Mouse (Mus musculus): ENCODE measurements around the gene Gm20388. TPM values are rescaled to one million over a fixed set of nuclear protein-coding genes. Genes with fewer than 3 reads are reported as not detected.
"Not testable (repeated sequence)": the region's sequence is repeated elsewhere in the genome, so short reads cannot be mapped to it uniquely, and the experiment has no call there.

Gene Gm20388
- polyA plus RNA-seq, 1 experiment from 2014 or later = 47.1 TPM

DNA sequence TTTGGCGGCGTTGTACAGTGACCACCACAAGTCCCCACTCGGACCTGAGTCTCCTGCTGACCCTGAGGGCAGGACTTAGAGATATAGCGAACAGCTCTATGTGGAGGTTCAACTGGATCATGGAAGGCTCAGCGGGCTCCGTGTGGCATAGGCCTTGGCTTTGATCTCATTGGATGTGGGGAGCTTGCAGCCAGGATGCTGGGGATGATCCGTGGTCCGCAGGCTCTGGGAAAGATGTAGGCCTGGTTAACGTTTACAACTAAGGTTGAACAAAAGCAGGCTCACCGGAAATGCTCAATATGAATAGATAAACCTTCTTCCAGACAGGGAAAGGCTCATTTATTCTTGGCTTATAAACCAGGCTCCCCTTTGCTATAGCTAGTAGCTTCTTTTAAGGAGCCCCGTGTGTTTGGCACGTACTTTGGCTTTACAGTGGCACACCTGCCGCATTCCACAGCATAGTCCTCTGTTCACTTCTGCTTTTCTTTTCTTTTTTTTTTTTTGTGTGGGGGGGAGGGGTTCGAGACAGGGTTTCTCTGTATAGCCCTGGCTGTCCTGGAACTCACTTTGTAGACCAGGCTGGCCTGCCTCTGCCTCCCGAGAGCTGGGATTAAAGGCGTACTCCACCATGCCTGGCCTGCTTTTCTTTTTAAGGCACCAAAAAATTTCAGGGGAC, 1218.8 kb downstream of the Gm20388 start:
- Histone ChIP-seq H3K4me3 (ENCODE audit: inconsistent target) (no peak overlapping the region), H3K79me2 (ENCODE audit: inconsistent target) (no peaks in the 10 kb centered on the region), H3K27ac (no peak overlapping the region), H3K36me3 (ENCODE audit: inconsistent target) (no peaks in the 10 kb centered on the region)
- WGBS (ENCODE audit: missing documents) = 28% methylated on average over 15 of the region's 16 CpGs

DNA sequence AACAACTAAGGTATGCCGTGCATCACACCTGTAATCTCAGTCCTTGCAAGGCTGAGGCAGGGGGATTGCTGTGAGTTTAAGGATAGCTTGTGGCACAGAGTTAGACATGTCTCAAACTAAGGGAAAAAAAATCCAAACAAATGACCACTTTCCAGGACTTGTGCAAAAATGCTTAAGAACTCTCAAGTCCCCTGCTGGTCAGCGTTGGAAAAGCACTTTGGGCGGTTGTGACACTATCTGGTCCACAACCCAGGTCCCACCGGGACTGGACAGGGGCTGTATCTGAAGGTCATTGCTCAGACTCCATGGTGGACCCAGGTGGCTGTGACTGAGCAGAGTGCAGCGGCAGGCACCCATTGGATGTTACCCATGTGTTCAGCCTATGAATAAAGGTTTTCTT, 1219.9 kb downstream of the Gm20388 start:
- H3K27ac ChIP-seq = no peak overlapping the region
- H3K36me3 ChIP-seq (ENCODE audit: inconsistent target) = no peaks in the 10 kb centered on the region
- no peaks in the 10 kb centered on the region for H3K79me2 ChIP-seq (ENCODE audit: inconsistent target)
- 55% methylated on average over 5 of the region's 5 CpGs for WGBS (ENCODE audit: missing documents)
- H3K4me3 ChIP-seq (ENCODE audit: inconsistent target) = no peak overlapping the region

DNA sequence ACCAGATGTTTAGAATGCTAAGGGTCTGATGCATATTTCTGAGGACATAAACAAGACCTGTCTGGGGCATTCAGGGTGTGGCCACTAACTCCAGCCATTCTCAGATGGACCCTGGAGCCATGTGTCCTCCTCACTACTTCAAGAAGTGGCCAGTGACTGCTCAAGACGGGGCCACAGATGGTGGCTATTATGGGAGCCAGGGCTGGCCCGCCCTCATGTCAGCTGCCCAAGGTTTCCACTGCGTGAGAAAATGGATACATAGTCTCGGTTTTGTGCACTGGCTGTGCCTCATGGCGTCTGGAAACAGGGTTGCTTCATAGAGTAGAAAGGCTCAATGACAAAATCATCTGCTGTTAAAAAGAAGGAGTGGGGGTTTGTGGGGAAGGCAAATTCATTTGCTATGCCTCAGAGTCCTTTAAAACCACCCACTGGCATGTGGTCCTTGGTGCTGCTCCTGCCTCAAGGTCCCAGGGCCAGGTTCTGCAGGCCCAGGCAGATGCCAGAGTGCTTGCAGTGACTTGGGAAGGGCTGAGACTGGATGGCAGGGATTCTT, 1222.4 kb downstream of the Gm20388 start:
- no peak overlapping the region for H3K4me3 ChIP-seq (ENCODE audit: inconsistent target)
- H3K27ac ChIP-seq = no peak overlapping the region
- no peaks in the 10 kb centered on the region for H3K36me3 ChIP-seq (ENCODE audit: inconsistent target)
- WGBS (ENCODE audit: missing documents) = 92% methylated on average over 5 of the region's 5 CpGs
- no peaks in the 10 kb centered on the region for H3K79me2 ChIP-seq (ENCODE audit: inconsistent target)

DNA sequence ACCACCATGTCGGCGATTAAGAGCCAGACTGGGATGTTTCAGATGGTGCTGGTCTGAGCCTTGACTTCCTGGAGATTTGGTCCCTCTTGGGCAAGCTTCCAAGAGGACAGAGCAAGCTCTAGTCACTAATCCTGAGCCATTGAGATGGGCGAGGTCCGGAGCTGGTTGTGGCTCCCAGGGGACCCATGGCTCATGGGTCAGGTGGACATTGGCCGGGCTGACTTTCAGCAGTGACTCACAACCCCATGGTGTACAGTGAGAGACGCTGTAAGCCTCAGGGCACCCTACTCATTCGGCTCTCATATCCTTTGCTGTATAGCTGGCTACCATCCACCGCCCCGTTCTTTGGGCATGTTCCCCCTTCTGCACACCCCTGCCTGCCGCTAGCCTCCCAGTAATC, 1223.5 kb downstream of the Gm20388 start:
- H3K79me2 ChIP-seq (ENCODE audit: inconsistent target) = no peaks in the 10 kb centered on the region
- H3K27ac ChIP-seq = no peak overlapping the region
- WGBS (ENCODE audit: missing documents) = 95% methylated on average over 10 of the region's 10 CpGs
- no peaks in the 10 kb centered on the region for H3K36me3 ChIP-seq (ENCODE audit: inconsistent target)
- H3K4me3 ChIP-seq (ENCODE audit: inconsistent target) = no peak overlapping the region

DNA sequence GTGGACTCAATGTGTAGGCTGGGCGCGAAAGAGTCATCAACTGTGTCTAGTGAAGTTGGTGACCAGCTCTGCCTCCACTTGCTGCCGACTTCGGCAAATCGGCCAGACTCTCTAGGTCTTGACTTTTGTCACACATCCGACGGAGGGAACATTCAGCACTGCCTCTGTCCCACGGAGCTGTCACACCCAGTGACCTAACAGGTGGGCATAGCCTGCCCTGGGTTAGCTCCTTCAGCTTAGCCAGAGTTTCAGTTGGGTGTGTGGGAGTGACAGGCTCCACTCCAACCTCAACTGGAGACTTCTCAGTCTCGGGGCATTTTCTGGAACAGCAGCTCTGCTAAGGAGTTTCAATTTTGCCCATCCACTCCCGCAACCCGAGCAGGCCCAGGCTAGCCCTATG, 1223.9 kb downstream of the Gm20388 start:
- WGBS (ENCODE audit: missing documents) = 88% methylated on average over 11 of the region's 11 CpGs
- H3K36me3 ChIP-seq (ENCODE audit: inconsistent target) = no peaks in the 10 kb centered on the region
- H3K79me2 ChIP-seq (ENCODE audit: inconsistent target) = no peaks in the 10 kb centered on the region
- no peak overlapping the region for H3K4me3 ChIP-seq (ENCODE audit: inconsistent target)
- H3K27ac ChIP-seq = no peak overlapping the region

DNA sequence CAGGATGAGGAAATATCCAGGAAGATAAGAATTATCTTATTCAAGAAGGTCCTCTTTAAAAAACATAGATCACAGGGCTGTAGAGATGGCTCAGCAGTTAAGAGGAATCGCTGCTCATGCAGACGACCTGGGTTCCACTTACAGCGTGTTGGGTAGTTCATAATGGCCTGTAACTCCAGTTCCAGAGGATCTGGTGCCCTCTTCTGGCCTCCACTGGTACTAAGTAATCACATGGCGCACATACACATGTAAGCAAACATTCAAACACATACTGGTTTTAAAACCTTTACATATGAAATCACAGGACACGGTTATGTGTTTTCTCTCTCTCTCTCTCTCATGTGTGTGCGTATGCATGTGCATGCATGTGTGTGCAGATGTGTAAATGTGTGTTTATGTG, 1226.2 kb downstream of the Gm20388 start:
- no peaks in the 10 kb centered on the region for H3K79me2 ChIP-seq (ENCODE audit: inconsistent target)
- WGBS (ENCODE audit: missing documents) = 86% methylated on average over 6 of the region's 6 CpGs
- H3K36me3 ChIP-seq (ENCODE audit: inconsistent target) = no peaks in the 10 kb centered on the region
- no peak overlapping the region for H3K4me3 ChIP-seq (ENCODE audit: inconsistent target)
- H3K27ac ChIP-seq = no peak overlapping the region

DNA sequence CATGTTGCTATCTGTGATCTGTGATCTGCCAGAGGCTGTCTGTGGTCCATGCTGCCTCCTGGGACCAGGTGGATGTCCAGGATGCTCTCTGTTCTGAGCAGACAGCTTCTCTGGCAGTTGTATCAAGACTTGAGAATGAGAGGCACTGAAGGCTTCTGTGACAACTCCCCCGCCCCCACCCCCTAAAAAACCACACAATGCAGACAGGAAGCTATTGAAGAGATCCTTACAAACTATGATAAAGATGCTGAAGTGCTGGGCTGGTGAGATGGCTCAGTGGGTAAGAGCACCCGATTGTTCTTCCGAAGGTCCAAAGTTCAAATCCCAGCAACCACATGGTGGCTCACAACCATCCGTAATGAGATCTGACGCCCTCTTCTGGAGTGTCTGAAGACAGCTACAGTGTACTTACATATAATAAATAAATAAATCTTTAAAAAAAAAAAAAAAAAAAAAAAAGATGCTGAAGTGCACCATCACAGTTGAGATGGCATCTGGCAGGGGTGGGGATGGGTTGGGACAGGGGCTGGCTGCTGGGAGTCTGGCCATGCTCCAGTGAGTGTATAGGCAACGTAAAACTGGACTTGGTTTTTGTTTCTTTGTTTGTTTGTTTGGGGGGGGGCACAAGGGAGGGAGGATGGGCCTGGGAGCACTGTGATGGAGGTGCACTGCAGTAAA, 1235.0 kb downstream of the Gm20388 start:
- H3K36me3 ChIP-seq (ENCODE audit: inconsistent target); H3K27ac ChIP-seq; H3K4me3 ChIP-seq (ENCODE audit: inconsistent target); H3K79me2 ChIP-seq (ENCODE audit: inconsistent target): not testable (repeated sequence)
- WGBS (ENCODE audit: missing documents) = 47% methylated on average over 2 of the region's 6 CpGs

DNA sequence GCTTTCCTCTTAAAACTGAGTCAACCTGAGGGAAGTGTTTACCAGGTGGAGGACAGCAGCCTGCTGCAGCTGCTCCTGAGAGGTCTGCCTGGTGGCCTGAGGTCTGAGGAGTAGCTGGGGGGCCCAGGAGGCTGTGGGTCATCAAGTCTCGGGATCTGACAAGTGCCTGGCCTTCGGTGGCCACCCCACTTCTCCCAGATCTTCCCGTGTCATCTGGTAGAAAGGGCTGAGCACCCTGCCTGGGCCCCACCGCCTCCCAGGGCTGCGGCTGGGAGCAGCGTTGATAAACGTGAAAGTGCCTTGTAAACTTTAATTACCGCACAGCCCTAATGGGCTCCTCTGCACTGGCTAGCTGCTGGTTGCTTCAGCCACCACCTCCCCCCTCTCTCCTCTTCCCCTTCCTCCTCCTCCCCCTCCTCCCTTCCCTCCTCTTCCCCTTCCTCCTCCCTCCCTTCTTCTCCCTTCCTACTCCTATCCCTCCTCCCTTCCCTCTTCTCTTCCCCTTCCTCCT, 1238.0 kb downstream of the Gm20388 start:
- H3K4me3 ChIP-seq (ENCODE audit: inconsistent target) = no peak overlapping the region
- WGBS (ENCODE audit: missing documents) = 38% methylated on average over 8 of the region's 8 CpGs
- H3K27ac ChIP-seq = no peak overlapping the region
- H3K79me2 ChIP-seq (ENCODE audit: inconsistent target) = no peaks in the 10 kb centered on the region
- H3K36me3 ChIP-seq (ENCODE audit: inconsistent target) = no peaks in the 10 kb centered on the region

DNA sequence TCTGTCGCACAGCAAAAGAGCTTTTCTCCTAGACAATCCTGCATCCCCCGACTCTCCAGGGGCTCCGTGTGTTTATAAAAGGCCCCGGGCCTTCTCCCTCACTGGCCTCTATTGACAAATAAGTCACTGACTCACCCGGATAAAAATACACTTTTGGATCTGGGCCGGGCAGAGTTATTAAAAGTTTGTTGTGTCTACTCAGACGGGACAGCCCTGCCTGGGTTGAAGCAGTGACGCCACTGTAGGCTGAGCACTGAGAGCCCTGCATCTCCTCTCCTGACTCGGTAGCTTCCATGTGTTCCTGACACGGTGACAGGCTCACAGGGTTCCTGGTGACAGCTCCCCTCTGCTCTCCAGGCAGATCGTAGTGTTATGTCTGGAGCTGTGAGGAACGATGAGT, 1241.8 kb downstream of the Gm20388 start:
- H3K36me3 ChIP-seq (ENCODE audit: inconsistent target) = no peaks in the 10 kb centered on the region
- H3K4me3 ChIP-seq (ENCODE audit: inconsistent target) = no peak overlapping the region

DNA sequence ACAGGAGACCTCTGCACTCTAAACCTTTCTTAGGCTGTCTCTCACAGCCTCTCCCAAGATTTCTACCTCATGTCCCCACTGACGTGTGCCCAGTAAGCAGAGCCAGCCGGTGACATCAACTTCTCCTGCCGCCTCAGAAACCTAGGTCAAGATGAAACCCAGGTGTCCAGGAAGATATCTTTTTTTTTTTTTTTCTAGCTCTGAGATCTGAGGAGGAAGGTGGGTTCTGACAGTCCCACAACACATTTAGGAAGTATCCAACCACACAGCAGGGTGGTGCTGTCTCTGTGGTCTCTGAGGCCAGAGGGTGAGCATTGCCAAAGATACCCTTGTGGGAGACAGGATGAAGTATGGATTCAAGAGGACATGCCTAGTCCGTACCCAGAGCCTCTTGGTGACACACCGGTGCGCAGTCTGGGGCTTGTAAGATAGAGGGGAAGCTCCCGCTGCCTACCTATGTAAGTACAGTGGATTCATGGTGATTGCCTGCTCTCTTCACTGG, 1246.4 kb downstream of the Gm20388 start:
- H3K36me3 ChIP-seq (ENCODE audit: inconsistent target) = no peaks in the 10 kb centered on the region
- WGBS (ENCODE audit: missing documents) = 40% methylated on average over 7 of the region's 7 CpGs
- no peak overlapping the region for H3K27ac ChIP-seq
- no peaks in the 10 kb centered on the region for H3K79me2 ChIP-seq (ENCODE audit: inconsistent target)
- H3K4me3 ChIP-seq (ENCODE audit: inconsistent target) = no peak overlapping the region

More for the DNA sequence above, 1241.8 kb downstream of the Gm20388 start:
- Histone ChIP-seq H3K79me2 (ENCODE audit: inconsistent target) (no peaks in the 10 kb centered on the region), H3K27ac (no peak overlapping the region)
- WGBS (ENCODE audit: missing documents) = 80% methylated on average over 12 of the region's 12 CpGs

DNA sequence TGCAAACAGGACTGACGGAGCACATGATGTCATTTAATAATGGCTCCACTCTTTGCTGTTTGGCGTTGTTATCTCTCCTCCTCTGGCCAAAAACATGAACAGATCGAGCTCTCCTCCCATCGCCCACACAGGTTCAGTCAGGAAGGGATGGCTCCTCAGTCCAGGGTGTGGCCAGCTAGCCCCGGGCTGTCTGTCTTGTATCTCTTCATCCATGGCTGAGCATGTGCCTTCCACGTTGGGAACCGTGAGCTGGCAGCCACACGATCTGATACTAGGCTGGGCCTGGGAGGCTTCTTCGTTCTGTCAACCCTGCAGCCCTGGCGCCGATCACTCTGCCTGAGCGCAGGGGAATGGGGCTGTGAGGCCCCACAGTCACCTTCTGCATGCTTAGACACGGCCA, 1248.2 kb downstream of the Gm20388 start:
- no peak overlapping the region for H3K4me3 ChIP-seq (ENCODE audit: inconsistent target)
- 85% methylated on average over 13 of the region's 13 CpGs for WGBS (ENCODE audit: missing documents)
- H3K79me2 ChIP-seq (ENCODE audit: inconsistent target) = no peaks in the 10 kb centered on the region
- no peaks in the 10 kb centered on the region for H3K36me3 ChIP-seq (ENCODE audit: inconsistent target)
- H3K27ac ChIP-seq = no peak overlapping the region

DNA sequence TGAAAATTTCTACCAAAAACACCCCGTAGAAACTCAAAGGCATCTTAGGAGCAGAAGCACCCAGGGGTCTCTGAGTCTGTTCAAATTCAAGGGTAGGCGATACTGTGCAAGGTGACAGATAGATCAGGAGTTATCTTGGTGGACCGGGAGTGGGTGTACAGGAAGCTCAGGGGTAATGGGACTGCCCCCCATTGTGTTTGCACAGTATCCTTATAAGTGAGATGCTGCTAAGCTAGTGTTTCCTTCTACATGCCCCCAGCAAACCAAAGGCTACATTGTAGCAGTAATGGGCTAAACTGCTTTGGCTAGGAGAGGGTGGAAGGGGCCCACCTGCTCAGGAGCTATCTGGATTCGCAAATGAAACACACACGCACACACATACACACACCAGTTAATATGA, 1250.8 kb downstream of the Gm20388 start:
- no peak overlapping the region for H3K4me3 ChIP-seq (ENCODE audit: inconsistent target)
- no peaks in the 10 kb centered on the region for H3K36me3 ChIP-seq (ENCODE audit: inconsistent target)
- 88% methylated on average over 5 of the region's 5 CpGs for WGBS (ENCODE audit: missing documents)
- no peaks in the 10 kb centered on the region for H3K79me2 ChIP-seq (ENCODE audit: inconsistent target)
- H3K27ac ChIP-seq = no peak overlapping the region

DNA sequence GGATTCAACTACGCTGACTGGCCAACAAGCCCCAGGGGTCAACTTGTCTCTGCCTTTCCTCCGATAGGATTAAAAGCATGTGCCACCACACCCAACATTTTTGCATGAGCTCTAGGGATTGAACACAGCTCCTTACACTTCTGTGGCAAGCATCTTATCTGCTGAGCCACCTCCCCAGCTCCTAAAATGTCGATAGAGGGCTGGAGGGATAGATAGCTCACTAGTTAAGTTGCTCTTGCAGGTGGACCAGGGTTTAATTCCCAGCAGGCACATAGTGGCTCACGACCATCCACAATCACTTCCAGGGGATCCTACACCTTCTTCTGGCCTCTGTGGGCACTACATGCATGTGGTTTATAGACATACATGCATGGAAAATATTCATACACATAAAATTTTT, 1251.8 kb downstream of the Gm20388 start:
- WGBS (ENCODE audit: missing documents) = 89% methylated on average over 4 of the region's 4 CpGs
- no peak overlapping the region for H3K4me3 ChIP-seq (ENCODE audit: inconsistent target)
- no peaks in the 10 kb centered on the region for H3K36me3 ChIP-seq (ENCODE audit: inconsistent target)
- no peak overlapping the region for H3K27ac ChIP-seq
- H3K79me2 ChIP-seq (ENCODE audit: inconsistent target) = no peaks in the 10 kb centered on the region

DNA sequence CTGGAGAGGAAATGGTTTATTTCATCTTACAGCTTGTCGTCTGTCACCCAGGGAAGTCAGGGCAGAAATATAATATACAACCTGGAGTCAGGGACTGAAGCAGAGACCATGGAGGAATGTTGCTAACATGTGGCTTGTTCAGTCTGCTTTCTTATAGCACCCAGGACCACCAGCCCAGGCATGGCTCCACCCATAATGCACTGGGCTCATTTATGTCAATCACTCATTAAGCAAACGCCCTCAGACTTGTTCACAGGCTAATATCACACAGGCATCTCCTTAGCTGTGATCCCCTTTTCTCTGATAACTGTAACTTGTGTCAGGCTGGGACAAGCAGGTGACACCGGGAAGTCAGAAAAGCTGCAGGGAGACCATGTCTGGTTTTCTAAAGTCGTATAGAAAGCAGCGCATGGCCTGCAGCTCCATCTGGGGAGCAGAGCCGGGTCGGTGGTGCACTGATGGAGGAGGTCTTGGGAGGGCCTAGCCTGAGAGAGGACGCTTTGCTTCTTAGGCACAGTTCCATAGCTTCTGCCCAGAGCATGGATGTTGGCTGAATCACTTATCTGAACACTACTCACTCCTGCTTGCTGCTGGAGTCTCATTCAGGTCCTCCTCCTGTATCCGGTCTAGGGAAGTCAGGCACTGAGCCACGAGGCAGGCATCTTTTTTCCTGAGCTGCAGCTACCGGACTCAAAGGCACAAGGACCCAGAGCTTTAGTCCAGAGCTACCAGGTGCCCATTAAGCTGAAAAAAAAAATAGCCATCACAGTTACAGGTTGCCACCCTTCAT, 1252.5 kb downstream of the Gm20388 start:
- 87% methylated on average over 11 of the region's 11 CpGs for WGBS (ENCODE audit: missing documents)
- Histone ChIP-seq H3K36me3 (ENCODE audit: inconsistent target) (no peaks in the 10 kb centered on the region), H3K27ac (no peak overlapping the region), H3K79me2 (ENCODE audit: inconsistent target) (no peaks in the 10 kb centered on the region), H3K4me3 (ENCODE audit: inconsistent target) (no peak overlapping the region)

Measured in macrophage (primary cell).